Mouse (Mus musculus) thymus, postnatal 36 days (tissue): ENCODE data around the gene Tbc1d9.
A peak's percentile ranks its signal among the peaks of the same experiment; 100 is the strongest.

ENCODE experiments used
- DNase-seq, 2 experiments: peaks; one replicate each; pipeline ENCODE4 v3.0.0; 2022; ENCODE audit warnings: mixed read lengths in 2 of 2

Tbc1d9 gene

DNA sequence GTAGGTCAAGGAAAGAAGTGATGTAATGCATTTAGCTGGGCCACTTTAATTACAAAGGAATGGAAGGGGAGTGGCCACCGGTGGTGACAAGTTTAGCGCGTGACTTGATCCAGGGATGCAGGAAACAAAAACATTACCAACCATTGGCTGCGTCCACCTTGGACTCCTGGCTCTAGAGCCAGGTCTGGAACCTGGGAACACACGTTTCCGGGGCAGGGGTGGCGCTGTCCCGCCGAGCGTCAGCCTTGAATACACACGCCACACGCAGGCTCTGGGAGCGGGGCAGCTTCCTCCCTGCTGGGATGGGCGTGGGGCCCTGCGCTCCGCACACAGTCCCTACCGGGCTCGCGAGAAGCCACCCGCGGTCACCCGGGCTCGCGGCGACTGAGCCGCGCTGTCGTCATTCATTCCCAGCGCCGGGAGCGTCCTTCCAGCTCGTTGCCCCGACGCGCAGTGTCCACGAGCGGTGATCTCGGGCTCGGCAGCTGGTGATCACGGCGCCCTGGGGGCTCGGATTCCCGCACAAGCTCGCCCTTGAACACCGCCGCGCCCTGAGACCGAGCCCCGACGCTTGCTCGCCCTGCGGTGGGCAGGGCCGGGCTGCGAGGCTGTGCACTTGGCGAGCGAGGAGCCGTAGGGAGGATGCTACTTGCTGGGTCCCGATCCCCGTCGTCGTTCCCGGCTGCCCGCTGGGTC lies at the start of gene Tbc1d9:
Gene Tbc1d9, plus strand, starts transcription at position 118 of the 696 bp plus-strand sequence.
- peak; percentile 15 to 18 for DNase-seq

DNA sequence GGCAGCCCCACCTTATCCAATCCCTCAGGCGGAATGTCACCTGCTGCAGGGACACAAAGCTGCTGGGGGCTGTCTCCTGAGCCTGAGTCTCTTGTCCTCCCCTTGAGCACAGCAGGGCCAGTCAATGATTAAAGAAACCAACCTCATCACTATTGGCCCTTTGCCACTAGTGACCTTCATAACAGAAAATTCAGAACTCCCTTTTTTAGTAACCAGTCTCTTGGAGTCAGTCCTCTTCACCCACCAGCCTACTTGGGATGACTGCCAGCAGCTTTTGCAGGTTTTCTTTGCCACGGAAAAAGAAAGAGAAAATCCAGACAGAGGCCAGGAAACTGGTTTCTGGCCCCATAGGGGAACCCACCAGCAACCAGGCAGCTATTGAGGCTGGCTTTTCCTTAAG lies 30.1 kb upstream of the Tbc1d9 start:
- no peak for DNase-seq

DNA sequence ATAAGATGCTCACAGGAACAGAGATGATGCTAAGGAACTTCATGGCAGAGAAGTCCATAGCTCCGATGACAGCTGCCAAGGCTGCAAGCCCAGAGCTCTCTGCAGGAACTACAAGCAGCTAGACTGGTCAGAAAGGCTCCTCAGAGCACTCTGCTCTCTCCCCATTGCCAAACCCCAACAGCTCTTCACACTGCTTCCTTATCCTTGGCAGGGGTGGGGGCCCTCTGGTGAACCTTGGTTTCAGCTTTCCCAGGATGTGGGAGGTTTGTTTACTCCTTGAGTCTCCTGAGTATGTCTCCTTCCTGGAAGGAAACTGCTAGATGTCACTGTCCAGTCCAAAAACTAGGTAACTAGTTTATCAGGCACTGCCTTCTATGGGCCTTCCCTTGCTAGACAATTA lies 25.1 kb upstream of the Tbc1d9 start:
- DNase-seq, result no peak

GRCm38 (mm10) chr8:83140701-83141111 lies 24.4 kb upstream of the Tbc1d9 start:
- DNase-seq, result no peak

DNA sequence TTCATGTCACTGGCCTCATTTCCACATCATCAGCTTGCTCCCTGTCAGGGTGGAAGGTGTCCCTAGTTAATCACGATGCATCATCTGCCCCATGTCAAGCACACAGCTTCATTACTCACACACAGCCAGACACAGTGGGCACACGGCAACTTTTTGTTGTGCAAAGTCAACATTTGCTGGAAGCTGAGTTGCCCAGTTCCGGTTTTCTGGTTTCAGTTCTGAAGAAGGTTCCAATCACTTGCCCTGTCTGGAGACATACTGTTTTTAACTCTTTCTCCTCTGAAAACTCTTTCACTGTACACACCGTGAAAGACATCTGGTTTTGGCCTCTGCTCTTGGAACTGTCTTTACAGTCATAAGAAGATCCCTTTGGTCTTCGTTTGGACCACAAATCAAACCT lies 23.8 kb upstream of the Tbc1d9 start:
- DNase-seq, result no peak

DNA sequence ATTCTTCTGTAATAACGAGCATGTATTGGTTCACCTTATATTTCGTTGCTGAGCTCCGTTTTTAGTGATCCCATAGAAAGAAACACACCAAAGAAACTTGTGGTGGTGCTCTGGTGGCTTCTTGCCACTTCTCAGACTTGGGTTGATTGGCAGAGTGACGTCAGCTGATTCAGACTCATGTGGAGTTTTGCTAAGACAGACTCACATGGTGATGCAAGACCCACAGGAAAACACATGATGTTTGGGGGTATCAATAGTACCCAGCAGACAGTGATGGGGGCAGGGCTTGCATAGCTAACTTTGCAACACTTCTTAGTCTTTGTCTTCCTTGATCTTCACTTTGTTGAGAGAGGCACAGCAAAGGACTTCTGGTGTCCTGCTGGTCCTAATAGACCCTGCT lies 20.6 kb upstream of the Tbc1d9 start:
- no peak for DNase-seq

GRCm38 (mm10) chr8:83145421-83145820 lies 19.7 kb upstream of the Tbc1d9 start:
- DNase-seq, result no peak

DNA sequence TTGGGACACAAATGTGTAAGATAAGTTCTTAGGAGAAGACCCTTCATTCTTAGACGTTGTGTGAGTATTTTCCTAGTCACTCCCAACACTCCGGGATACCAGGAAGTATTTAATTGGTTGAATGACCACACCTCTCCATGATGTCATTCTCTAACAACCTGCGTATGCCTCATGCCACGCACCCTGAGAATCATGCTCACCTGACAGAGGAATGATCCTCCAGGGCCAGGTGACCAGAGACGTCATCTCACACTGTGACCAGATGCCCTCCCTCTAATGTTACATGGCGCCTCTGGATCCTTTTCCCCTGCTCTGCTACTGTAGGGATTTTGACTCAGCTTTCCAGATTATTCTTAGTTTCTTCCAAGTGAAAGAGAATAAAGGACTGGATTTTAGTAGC lies 16.0 kb upstream of the Tbc1d9 start:
- no peak for DNase-seq

GRCm38 (mm10) chr8:83152055-83152454 lies 13.1 kb upstream of the Tbc1d9 start:
- no peak for DNase-seq

GRCm38 (mm10) chr8:83152470-83152869 lies 12.7 kb upstream of the Tbc1d9 start:
- DNase-seq, result no peak

DNA sequence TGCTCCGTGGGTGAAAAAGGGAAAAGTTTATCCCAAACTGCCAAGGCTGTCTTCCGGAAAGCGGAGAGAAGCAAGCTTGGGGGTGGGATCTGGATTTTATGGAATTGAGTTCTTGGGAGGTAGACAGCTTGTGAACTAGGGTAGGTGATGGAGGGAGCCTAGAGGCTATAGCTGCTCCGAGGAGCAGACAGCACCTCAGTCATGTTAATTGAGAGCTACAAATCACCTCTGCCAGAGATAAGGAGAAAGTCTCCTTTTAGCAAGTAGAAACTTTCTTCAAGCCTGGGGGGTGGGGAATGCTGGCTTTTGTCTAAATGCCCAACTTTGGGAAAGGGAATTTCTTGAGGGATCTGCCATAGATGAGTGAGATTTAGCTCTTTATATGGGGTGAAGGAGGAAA lies 10.0 kb upstream of the Tbc1d9 start:
- no peak for DNase-seq

DNA sequence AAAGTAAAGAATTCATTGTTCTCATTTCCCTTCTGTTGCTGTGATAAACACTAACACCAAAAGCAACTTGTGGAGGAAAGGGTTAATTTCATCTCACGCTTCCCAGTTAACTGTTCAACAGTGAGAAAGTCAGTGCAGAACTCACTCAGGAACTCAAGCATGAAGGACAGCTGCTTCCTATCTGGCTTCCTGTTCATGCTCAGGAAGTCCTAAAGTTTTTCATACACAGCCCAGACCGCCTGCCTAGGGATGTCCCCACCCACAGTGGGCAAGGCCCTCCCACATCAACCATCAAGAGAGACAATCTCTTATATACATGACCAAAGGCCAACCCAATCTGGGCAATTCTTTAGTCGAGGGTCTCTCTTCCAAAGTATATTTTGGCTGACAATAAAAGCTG lies 6.2 kb upstream of the Tbc1d9 start:
- DNase-seq, result no peak

- DNase-seq, result no peak
Measured at GRCm38 (mm10) chr8:83159615-83160014, 5.5 kb upstream of the Tbc1d9 start.

DNA sequence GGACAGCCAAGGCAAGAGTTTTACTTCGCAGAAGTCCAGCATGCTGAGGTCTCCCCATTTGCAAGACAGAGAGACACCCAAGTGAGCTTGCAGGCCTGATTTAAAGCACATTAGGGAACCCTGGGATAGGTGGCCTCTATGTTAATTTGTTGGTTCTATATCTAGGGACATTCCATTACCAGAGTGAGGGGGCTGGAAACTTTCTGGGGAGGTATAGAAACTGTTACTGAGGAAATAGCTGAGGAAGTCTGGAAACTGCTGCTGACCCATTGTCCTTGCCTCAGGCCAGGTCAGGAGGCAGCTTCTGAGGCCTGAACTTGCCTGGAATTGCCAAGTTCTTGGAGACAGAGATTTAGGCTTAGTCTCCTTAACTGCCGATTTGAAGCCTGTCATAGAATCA lies 4.5 kb upstream of the Tbc1d9 start:
- DNase-seq, result no peak

GRCm38 (mm10) chr8:83165931-83166867 lies 1.0 kb downstream of the Tbc1d9 start, which contains the start of gene Gm10645:
Gm10645 (minus strand) TSS chr8:83166170.
- DNase-seq, result peak in 1 of 2 experiments; percentile 9

DNA sequence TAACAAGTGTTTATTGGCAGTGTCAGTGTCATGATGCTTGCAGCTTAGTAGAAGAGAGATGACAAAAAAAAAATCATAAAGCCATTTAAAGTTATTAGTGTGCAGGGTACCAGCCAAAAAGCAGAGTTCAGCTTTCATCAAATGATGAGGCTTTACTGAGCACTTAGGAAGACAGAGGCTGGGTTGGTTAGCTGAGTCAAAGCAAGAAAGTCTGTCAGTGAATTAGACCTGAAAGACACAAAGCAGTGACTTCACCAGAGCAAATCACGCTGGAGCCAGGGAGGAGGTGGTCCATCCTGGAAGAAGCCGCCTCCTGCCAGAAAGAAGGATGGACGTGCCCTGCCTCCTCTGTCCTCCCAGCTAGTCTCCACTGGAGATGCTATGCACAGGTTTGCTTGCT lies 2.8 kb downstream of the Tbc1d9 start:
- DNase-seq, result no peak

GRCm38 (mm10) chr8:83169127-83169526 lies 4.0 kb downstream of the Tbc1d9 start:
- no peak for DNase-seq

GRCm38 (mm10) chr8:83169709-83170108 lies 4.6 kb downstream of the Tbc1d9 start:
- no peak for DNase-seq

GRCm38 (mm10) chr8:83170894-83171293 lies 5.7 kb downstream of the Tbc1d9 start:
- DNase-seq, result no peak

GRCm38 (mm10) chr8:83175680-83176079 lies 10.5 kb downstream of the Tbc1d9 start:
- DNase-seq, result no peak

DNA sequence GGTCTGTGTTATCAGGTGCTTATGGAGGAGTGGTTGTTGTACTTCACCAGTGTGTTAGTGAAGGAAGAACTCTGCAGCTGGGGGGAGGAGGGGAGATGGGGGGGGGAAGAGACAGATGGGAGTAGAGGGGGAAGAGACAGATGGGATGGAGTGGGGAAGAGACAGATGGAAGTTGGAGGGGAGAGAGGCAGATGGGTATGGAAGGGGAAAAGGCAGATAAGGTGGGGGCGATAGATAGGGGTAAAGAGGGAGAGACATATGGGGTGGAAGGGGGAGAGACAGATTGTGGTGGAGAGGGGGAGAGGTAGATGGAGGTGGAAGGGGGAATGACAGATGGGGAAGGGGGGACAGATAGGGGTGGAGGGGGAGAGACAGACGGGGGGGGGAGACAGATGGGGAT lies 11.6 kb downstream of the Tbc1d9 start:
- DNase-seq, result no peak

GRCm38 (mm10) chr8:83177317-83178195 lies 12.4 kb downstream of the Tbc1d9 start:
- no peak for DNase-seq

- no peak for DNase-seq
Measured at GRCm38 (mm10) chr8:83178228-83178742, 13.1 kb downstream of the Tbc1d9 start.
